Mouse (Mus musculus) embryonic stem cell, embryonic (primary cell): ENCODE measurements around the gene 1700013F07Rik.

ENCODE experiments used
- CTCF ChIA-PET, 4 experiments: fragments of 300-600 bp in 2 of 4; fragments of 350-600 bp in 2 of 4; sonication (Branson Sonifier 250); formaldehyde crosslinking; loops; one replicate each; lab custom pipeline; 2022; ENCODE audit warnings: inconsistent platforms in 2 of 4; lab: Charles Lee
- POLR2A ChIA-PET, 4 experiments: fragments of 300-600 bp in 2 of 4; fragments of 350-600 bp in 2 of 4; sonication (Branson Sonifier 250); formaldehyde crosslinking; loops; one replicate each; lab custom pipeline; 2022; ENCODE audit warnings: antibody characterized with exemption in 4 of 4, inconsistent platforms in 1 of 4; lab: Charles Lee

The 1700013F07Rik gene

GRCm38 (mm10) chr3:108570813-108571212 lies 36.9 kb downstream of the 1700013F07Rik start:
- ChIA-PET CTCF (interaction anchor here in 1 of 4 experiments (0.6 kb wide), 2 partner anchors 15 to 27 kb away, joined by 3 to 5 read pairs; no protein-coding TSS in a partner anchor), POLR2A (interaction anchor here (0.7 to 6.9 kb wide), 24 partner anchors 9 to 600 kb away, joined by 3 to 74 read pairs (median 6); partner anchors contain the start of genes Tmem167b (in 3 of the 4), Sars (in 2 of the 4), Wdr47 (in 2 of the 4) and Cyb561d1 (in 1 of the 4))

- ChIA-PET CTCF (interaction anchor here in 2 of 4 experiments (0.5 to 0.6 kb wide), 4 partner anchors 184 to 456 kb away, joined by 3 to 8 read pairs (median 4); partner anchors contain the start of gene Fam102b (in 1 of the 2)), POLR2A (interaction anchor here (0.5 to 6.9 kb wide), 67 partner anchors 9 to 1006 kb away, joined by 3 to 74 read pairs (median 5); partner anchors contain the start of genes Tmem167b (in 3 of the 4), Wdr47 (in 3 of the 4), Psrc1 (in 2 of the 4) and Sars (in 2 of the 4))
These were observed 37.7 kb downstream of the 1700013F07Rik start, which contains the start of gene Taf13 for GRCm38 (mm10) chr3:108571443-108572294. Gene Taf13, plus strand, starts transcription at chr3:108571698.

GRCm38 (mm10) chr3:108572309-108573010 lies 38.5 kb downstream of the 1700013F07Rik start:
- ChIA-PET POLR2A (interaction anchor here (0.5 to 6.9 kb wide), 59 partner anchors 8 to 372 kb away, joined by 3 to 74 read pairs (median 5); partner anchors contain the start of genes Tmem167b (in 3 of the 4), Wdr47 (in 3 of the 4), Psrc1 (in 2 of the 4) and Sars (in 2 of the 4)), CTCF (interaction anchor here in 1 of 4 experiments (0.6 kb wide), 1 partner anchor 16 kb away, joined by 5 read pairs; no protein-coding TSS in a partner anchor)

- POLR2A ChIA-PET, result interaction anchor here in 2 of 4 experiments (0.9 to 6.9 kb wide), 5 partner anchors 11 to 129 kb away, joined by 3 to 74 read pairs (median 34); partner anchors contain the start of genes Sars (in 1 of the 2), Tmem167b (in 1 of the 2) and Wdr47 (in 1 of the 2)
- CTCF ChIA-PET, result no interaction called here
These were observed 40.1 kb downstream of the 1700013F07Rik start for GRCm38 (mm10) chr3:108574018-108574417.

GRCm38 (mm10) chr3:108584580-108584979 lies 50.6 kb downstream of the 1700013F07Rik start:
- POLR2A ChIA-PET, result interaction anchor here (0.7 to 6.5 kb wide), 9 partner anchors 9 to 30 kb away, joined by 3 to 74 read pairs (median 4); partner anchors contain the start of genes Taf13 (in 4 of the 4) and Tmem167b (in 1 of the 4)
- CTCF ChIA-PET, result interaction anchor here in 2 of 4 experiments (0.6 to 1.1 kb wide), 4 partner anchors 22 to 720 kb away, joined by 3 to 11 read pairs (median 3); partner anchors contain the start of genes Celsr2 (in 1 of the 2), Stxbp3 (in 1 of the 2) and Tmem167b (in 1 of the 2)

GRCm38 (mm10) chr3:108588446-108588845 lies 54.5 kb downstream of the 1700013F07Rik start:
- ChIA-PET CTCF (interaction anchor here in 2 of 4 experiments (0.6 to 0.7 kb wide), 2 partner anchors 14 to 16 kb away, joined by 3 to 5 read pairs; no protein-coding TSS in a partner anchor), POLR2A (interaction anchor here in 3 of 4 experiments (0.5 to 2.2 kb wide), 4 partner anchors 16 to 144 kb away, joined by 3 to 13 read pairs (median 4); partner anchors contain the start of gene Taf13 (in 2 of the 3))

- POLR2A ChIA-PET, result interaction anchor here (0.5 to 3.3 kb wide), 49 partner anchors 9 to 659 kb away, joined by 3 to 59 read pairs (median 4); partner anchors contain the start of genes Taf13 (in 3 of the 4), Gpsm2 (in 2 of the 4), Sars (in 2 of the 4) and Tmem167b (in 2 of the 4)
These were observed 57.0 kb downstream of the 1700013F07Rik start, which contains the start of gene Wdr47 for GRCm38 (mm10) chr3:108590786-108591529. Gene Wdr47, plus strand, starts transcription at chr3:108591279.

GRCm38 (mm10) chr3:108591530-108592522 lies 57.9 kb downstream of the 1700013F07Rik start:
- ChIA-PET POLR2A (interaction anchor here in 3 of 4 experiments (0.6 to 3.3 kb wide), 48 partner anchors 8 to 712 kb away, joined by 3 to 59 read pairs (median 4); partner anchors contain the start of genes Taf13 (in 3 of the 3), Gpsm2 (in 2 of the 3), Sars (in 2 of the 3) and Tmem167b (in 2 of the 3)), CTCF (interaction anchor here (0.5 to 1.6 kb wide), 11 partner anchors 9 to 832 kb away, joined by 3 to 6 read pairs (median 3); partner anchors contain the start of genes Tmem167b (in 2 of the 4), Csf1 (in 1 of the 4) and Psrc1 (in 1 of the 4))

More at GRCm38 (mm10) chr3:108590786-108591529, 57.0 kb downstream of the 1700013F07Rik start, which contains the start of gene Wdr47:
- CTCF ChIA-PET, result interaction anchor here in 3 of 4 experiments (0.6 to 1.6 kb wide), 7 partner anchors 10 to 831 kb away, joined by 3 to 4 read pairs (median 3); partner anchors contain the start of genes Csf1 (in 1 of the 3) and Tmem167b (in 1 of the 3)
